Mouse (Mus musculus) brown adipose tissue, adult 24 weeks (tissue): Measurements from ENCODE around the gene Ninj1. TPM values are rescaled to one million over a fixed set of nuclear protein-coding genes. Genes with fewer than 3 reads are reported as not detected.

Source experiments
- polyA plus RNA-seq: library from polyadenylated mRNA; stranded (reverse); fragments of >200 nt; gene quantifications from 2 replicates; pipeline ENCODE4 v1.2.4, GENCODE M21; 2012; ENCODE audit not compliant: missing spikeins, insufficient read depth, insufficient read length

Ninj1 gene
- polyA plus RNA-seq, 1 experiment = 90.3 TPM

Other genes starting within 250 kb of the Ninj1 start
- gene Fam120a, start 219.5 kb upstream of the Ninj1 start, polyA plus RNA-seq = 68.3 and 68.5 TPM in 2 replicates
- 0.63 TPM in 1 of 2 replicates, not detected in the other for gene Wnk2, start 39.5 kb upstream of the Ninj1 start, polyA plus RNA-seq
- 68.4 and 68.7 TPM in 2 replicates for gene Card19, start 28.6 kb downstream of the Ninj1 start, polyA plus RNA-seq
- 1.3 TPM in 1 of 2 replicates, not detected in the other for gene Susd3, start 61.2 kb downstream of the Ninj1 start, polyA plus RNA-seq
- 0.59 and 1.1 TPM in 2 replicates for gene Fgd3, start 132.8 kb downstream of the Ninj1 start, polyA plus RNA-seq
- gene Bicd2, start 154.1 kb downstream of the Ninj1 start, polyA plus RNA-seq = 34.0 and 37.1 TPM in 2 replicates
- gene Ippk, start 233.8 kb downstream of the Ninj1 start, polyA plus RNA-seq = 4.4 and 5.9 TPM in 2 replicates